Comparison of ENCODE assay signal across 13 mouse cellular contexts in genomic region chr4:155188341-155188740, GRCm38 (mm10). TPM values are rescaled to one million over a fixed set of nuclear protein-coding genes. Genes with fewer than 3 reads are reported as not detected.
A peak's percentile ranks its signal among the peaks of the same experiment; 100 is the strongest.
DNase-seq lines count a peak whose midpoint lies in the region; ATAC-seq lines count a peak whose summit lies in the region.
"Had no signal": no experiment of that assay in that cellular context is flagged by ENCODE, and none has a peak within 500 bp of the region (broad histone marks: within the 10 kb centered on the region; RNA-seq: fewer than 3 reads in every experiment).

No protein-coding gene starts in this region.

- H3K27me3 ChIP-seq in heart, embryonic 15.5 days = no peaks in the 10 kb centered on the region
- H3K27me3 ChIP-seq in megakaryocyte, embryonic 14.5 days (replicated peaks) = no peaks in the 10 kb centered on the region
- no peaks in the 10 kb centered on the region for H3K27me3 ChIP-seq in kidney, embryonic 15.5 days
- H3K27me3 ChIP-seq in neural tube, embryonic 13.5 days = no peaks in the 10 kb centered on the region
- H3K27me3 ChIP-seq: CH12.LX had no signal

- WGBS in heart, embryonic 15.5 days = 31% methylated on average over 8 of the region's 8 CpGs
- WGBS in kidney, embryonic 15.5 days = 15% methylated on average over 8 of the region's 8 CpGs
- 6% methylated on average over 8 of the region's 8 CpGs for WGBS in neural tube, embryonic 13.5 days

- H3K4me3 ChIP-seq in heart, embryonic 15.5 days = no peak overlapping the region
- H3K4me3 ChIP-seq in megakaryocyte, embryonic 14.5 days (replicated peaks) = peak overlapping the region; percentile 2
- no peak overlapping the region for H3K4me3 ChIP-seq in kidney, embryonic 15.5 days (replicated peaks)
- H3K4me3 ChIP-seq in neural tube, embryonic 13.5 days = no peak overlapping the region

- peaks cover 96% of the 10 kb centered on the region for H3K4me1 ChIP-seq in heart, embryonic 15.5 days (replicated peaks)
- H3K4me1 ChIP-seq in megakaryocyte, embryonic 14.5 days = peaks cover 100% of the 10 kb centered on the region
- peaks cover 98% of the 10 kb centered on the region for H3K4me1 ChIP-seq in kidney, embryonic 15.5 days
- peaks cover 92% of the 10 kb centered on the region for H3K4me1 ChIP-seq in neural tube, embryonic 13.5 days (replicated peaks)

- peak overlapping the region; percentile 71 for H3K27ac ChIP-seq in heart, embryonic 15.5 days
- peak overlapping the region; percentile 78 for H3K27ac ChIP-seq in kidney, embryonic 15.5 days
- H3K27ac ChIP-seq in neural tube, embryonic 13.5 days (replicated peaks) = peak overlapping the region; percentile 56; the same call in 1 of the 2 replicates

- H3K4me2 ChIP-seq in heart, embryonic 15.5 days = no peak overlapping the region
- no peak overlapping the region for H3K4me2 ChIP-seq in kidney, embryonic 15.5 days
- no peak overlapping the region for H3K4me2 ChIP-seq in neural tube, embryonic 13.5 days

- H3K9me3 ChIP-seq in heart, embryonic 15.5 days (replicated peaks) = no peaks in the 10 kb centered on the region
- no peaks in the 10 kb centered on the region for H3K9me3 ChIP-seq in megakaryocyte, embryonic 14.5 days
- no peaks in the 10 kb centered on the region for H3K9me3 ChIP-seq in kidney, embryonic 15.5 days (replicated peaks)
- no peaks in the 10 kb centered on the region for H3K9me3 ChIP-seq in neural tube, embryonic 13.5 days

- no peaks in the 10 kb centered on the region for H3K36me3 ChIP-seq in heart, embryonic 15.5 days
- peaks cover 71% of the 10 kb centered on the region for H3K36me3 ChIP-seq in megakaryocyte, embryonic 14.5 days (replicated peaks; ENCODE audit: low read length)
- peaks cover 8% of the 10 kb centered on the region; the same call in 1 of the 2 replicates for H3K36me3 ChIP-seq in kidney, embryonic 15.5 days
- H3K36me3 ChIP-seq in neural tube, embryonic 13.5 days = no peaks in the 10 kb centered on the region

- DNase-seq in heart, postnatal 4 days = no peak
- no peak for DNase-seq in cerebellum, adult 18-20 months
- no peak for DNase-seq in gastrocnemius, postnatal 25 days
- DNase-seq: cerebellum, adult 9-10 months; forebrain, postnatal 0 days; lung, adult 18-20 months; thymus, postnatal 4 days had no signal

- ATAC-seq in heart, embryonic 15.5 days (replicated peaks; ENCODE audit: insufficient number of reproducible peaks, insufficient read depth, low FRiP score, low read depth) = no peak
- no peak for ATAC-seq in megakaryocyte, adult 5-6 weeks (ENCODE audit: poor library complexity, severe bottlenecking)
- ATAC-seq in kidney, embryonic 15.5 days (replicated peaks; ENCODE audit: low FRiP score) = no peak
- no peak for ATAC-seq in neural tube, embryonic 13.5 days (ENCODE audit: low read depth)
- ATAC-seq: forebrain, postnatal 0 days had no signal

- H3K9ac ChIP-seq in heart, embryonic 15.5 days = 0 out of 2 replicates have a peak overlapping the region, but pooled peaks have one; percentile 3
- H3K9ac ChIP-seq in kidney, embryonic 15.5 days = no peak overlapping the region
- 0 out of 2 replicates have a peak overlapping the region, but pooled peaks have one; percentile 26 for H3K9ac ChIP-seq in neural tube, embryonic 13.5 days
- H3K9ac ChIP-seq: forebrain, postnatal 0 days had no signal

RNA-seq across cellular contexts. Expression of gene Ski, which starts 34.1 kb away (rescaled TPM):
- polyA plus RNA-seq in heart, embryonic 15.5 days (2015; fragmentation: Nextera tagmentation; extraction: Ambion mirVana) = 11.0 and 13.6 TPM in 2 replicates
- total RNA-seq in heart, postnatal 4 days (2021) = 10 to 100 TPM; 93.8 to 98.1 TPM
- 31.5 and 38.7 TPM in 2 replicates for polyA plus RNA-seq in megakaryocyte, embryonic 14.5 days (2012; ENCODE audit: insufficient read depth, low replicate concordance)
- total RNA-seq in megakaryocyte, adult 5-6 weeks (2015) = 41.5 and 42.9 TPM in 2 replicates
- 12.4 and 13.3 TPM in 2 replicates for total RNA-seq in megakaryocyte, adult 5-6 weeks (2017)
- 14.7 and 16.9 TPM in 2 replicates for polyA plus RNA-seq in kidney, embryonic 15.5 days (2015; fragmentation: Nextera tagmentation; extraction: Ambion mirVana)
- polyA plus RNA-seq in neural tube, embryonic 13.5 days (2015; fragmentation: Nextera tagmentation; extraction: Ambion mirVana) = 11.3 and 12.2 TPM in 2 replicates
- 10 to 100 TPM; 31.3 to 34.7 TPM for total RNA-seq in gastrocnemius, postnatal 25 days (2021)
